Mouse (Mus musculus) forebrain, embryonic 15.5 days (tissue): ENCODE measurements at regions not wholly inside any gene's neighbourhood (a gene's known extent, or its start where the extent isn't known, plus 50 kb on each side); places are given as distances from the start of the nearest gene placed in this dataset.

Experiments used
- ATAC-seq: fragments of 200-750 bp; cut with Nextera tagmentation; replicated peaks from 2 replicates; pipeline ENCODE4 v1.8.0; 2017; ENCODE audit warnings: mild to moderate bottlenecking, moderate TSS enrichment, moderate library complexity
- H3K27ac ChIP-seq: fragments of 300-500 bp; sonication (generic); replicated peaks from 2 replicates; pipeline ENCODE4 v1.5.1; 2015; ENCODE audit warnings: mild to moderate bottlenecking, inconsistent platforms
- H3K27me3 ChIP-seq: fragments of 300-500 bp; sonication (generic); 2 replicates; pipeline ENCODE4 v1.6.1; 2015; ENCODE audit warnings: inconsistent platforms
- H3K36me3 ChIP-seq: fragments of 300-500 bp; sonication (generic); 2 replicates; pipeline ENCODE4 v1.6.1; 2015; ENCODE audit warnings: mild to moderate bottlenecking, inconsistent platforms
- H3K4me1 ChIP-seq: fragments of 300-500 bp; sonication (generic); 2 replicates; pipeline ENCODE4 v1.6.1; 2015; ENCODE audit warnings: inconsistent platforms
- H3K4me2 ChIP-seq: fragments of 300-500 bp; sonication (generic); replicated peaks from 2 replicates; pipeline ENCODE4 v1.6.1; 2015; ENCODE audit warnings: mild to moderate bottlenecking, inconsistent platforms
- H3K4me3 ChIP-seq: fragments of 300-500 bp; sonication (generic); 2 replicates; pipeline ENCODE4 v1.5.1; 2015; ENCODE audit warnings: mild to moderate bottlenecking, inconsistent platforms
- H3K9ac ChIP-seq: fragments of 300-500 bp; sonication (generic); replicated peaks from 2 replicates; pipeline ENCODE4 v1.6.1; 2015; ENCODE audit warnings: mild to moderate bottlenecking, inconsistent platforms
- H3K9me3 ChIP-seq: fragments of 300-500 bp; sonication (generic); 2 replicates; pipeline ENCODE4 v1.6.1; 2016; ENCODE audit warnings: inconsistent platforms
- WGBS: fragments of 180-500 bp; shearing (Covaris S2); methylation state at CpG from one replicate; pipeline ENCODE4 v1.1.7; 2015; ENCODE audit warnings: mixed read lengths; 5-methylcytosine and 5-hydroxymethylcytosine counted together

DNA sequence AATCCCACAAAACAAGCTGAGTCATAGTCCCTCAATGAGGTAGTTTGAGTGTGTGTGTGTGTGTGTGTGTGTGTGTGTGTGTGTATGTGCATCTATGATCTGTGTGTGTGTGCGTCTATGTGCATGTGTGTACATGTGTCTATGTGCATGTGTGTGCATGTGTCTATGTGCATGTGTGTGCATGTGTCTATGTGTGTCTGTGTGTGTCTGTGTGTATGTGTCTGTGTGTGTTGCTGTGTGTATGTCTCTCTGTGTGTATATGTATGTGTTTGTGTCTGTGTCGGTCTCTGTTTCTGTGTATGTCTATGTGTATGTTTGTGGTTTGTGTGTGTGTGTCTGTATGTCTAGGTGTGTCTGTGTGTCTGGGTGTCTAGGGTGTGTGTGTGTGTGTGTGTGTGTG lies 309.1 kb upstream of the Brinp3 start:
- H3K36me3 ChIP-seq = no peaks in the 10 kb centered on the region
- no peak overlapping the region for H3K4me2 ChIP-seq
- no peak overlapping the region for H3K9ac ChIP-seq
- ATAC-seq = no peak
- H3K9me3 ChIP-seq = no peaks in the 10 kb centered on the region
- H3K27me3 ChIP-seq = no peaks in the 10 kb centered on the region
- H3K4me3 ChIP-seq = no peak overlapping the region
- 100% methylated on average over 2 of the region's 2 CpGs for WGBS
- H3K27ac ChIP-seq = no peak overlapping the region
- H3K4me1 ChIP-seq = no peaks in the 10 kb centered on the region

DNA sequence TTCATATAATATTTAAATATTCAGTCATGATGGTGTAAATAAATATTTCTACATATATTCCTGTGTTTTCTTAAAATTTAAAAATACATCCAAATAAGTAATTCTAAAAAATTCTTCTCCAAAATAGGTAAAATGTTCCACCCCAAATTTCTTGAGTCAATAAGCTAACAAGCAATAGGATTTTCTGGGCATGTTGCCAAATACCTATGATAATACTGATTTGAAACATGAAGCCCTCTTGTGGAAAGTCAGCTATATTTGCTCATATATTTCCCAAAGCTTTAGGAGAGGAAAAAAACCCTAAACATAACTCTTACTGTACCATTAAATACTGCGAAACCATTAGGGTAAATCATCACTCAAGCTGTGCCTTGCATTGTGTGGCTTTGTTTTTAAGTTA lies 282.9 kb upstream of the Brinp3 start:
- Histone ChIP-seq H3K4me2 (no peak overlapping the region), H3K4me3 (no peak overlapping the region), H3K27me3 (no peaks in the 10 kb centered on the region), H3K9ac (no peak overlapping the region), H3K4me1 (no peaks in the 10 kb centered on the region), H3K27ac (no peak overlapping the region), H3K9me3 (no peaks in the 10 kb centered on the region), H3K36me3 (no peaks in the 10 kb centered on the region)
- ATAC-seq = no peak
- WGBS = 89% methylated on average over 1 of the region's 1 CpGs

DNA sequence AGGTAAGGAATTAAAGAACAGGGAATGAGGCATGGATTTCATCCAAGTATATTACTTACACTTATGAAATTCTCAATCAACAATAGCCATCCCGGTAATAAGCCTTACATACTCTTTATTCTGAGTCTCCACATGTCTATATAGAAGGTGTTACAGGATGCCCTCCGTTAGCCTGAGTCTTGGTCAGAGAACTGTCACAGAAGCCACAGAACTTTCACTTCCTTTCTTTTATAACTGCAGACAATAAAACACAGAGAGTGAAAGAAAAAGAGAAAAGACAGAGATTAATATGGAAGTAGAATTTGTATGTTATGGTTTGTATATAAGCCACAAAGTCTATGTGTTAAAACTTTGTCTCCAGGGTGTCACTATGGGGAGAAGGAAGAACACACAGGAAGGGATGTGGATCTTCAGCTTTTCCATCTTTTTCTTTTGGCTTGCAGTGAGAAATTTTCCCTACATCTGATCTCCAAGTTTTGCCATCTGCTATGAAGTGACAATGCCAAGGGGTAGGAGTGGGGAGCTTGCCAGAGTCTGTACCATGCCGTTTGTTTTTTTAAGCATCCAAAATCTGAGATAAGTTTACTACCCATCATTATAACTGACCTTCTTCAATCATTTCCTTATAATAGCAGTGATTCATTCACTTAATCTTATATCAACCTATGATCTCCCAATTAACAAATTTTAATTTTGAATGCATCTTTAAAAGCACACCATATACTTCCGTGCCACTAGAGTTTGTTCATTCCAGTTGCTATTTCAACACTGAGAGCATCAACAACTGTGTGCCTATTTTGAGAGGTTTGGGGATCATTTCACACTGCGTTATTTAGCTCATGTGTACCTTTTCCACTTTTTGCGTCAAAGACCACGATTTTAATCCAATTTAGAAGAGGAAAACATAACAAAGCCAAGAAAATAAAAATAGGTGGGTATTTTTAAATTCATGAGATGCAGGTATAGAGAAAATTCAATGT lies 262.8 kb upstream of the Brinp3 start:
- ATAC-seq = peak; percentile 53; the same call in 1 of the 2 replicates
- H3K36me3 ChIP-seq = no peaks in the 10 kb centered on the region
- H3K27ac ChIP-seq = no peak overlapping the region
- no peaks in the 10 kb centered on the region for H3K4me1 ChIP-seq
- H3K9me3 ChIP-seq = no peaks in the 10 kb centered on the region
- no peak overlapping the region for H3K9ac ChIP-seq
- H3K4me3 ChIP-seq = no peak overlapping the region
- no peaks in the 10 kb centered on the region for H3K27me3 ChIP-seq
- WGBS = 74% methylated on average over 7 of the region's 7 CpGs
- H3K4me2 ChIP-seq = no peak overlapping the region

DNA sequence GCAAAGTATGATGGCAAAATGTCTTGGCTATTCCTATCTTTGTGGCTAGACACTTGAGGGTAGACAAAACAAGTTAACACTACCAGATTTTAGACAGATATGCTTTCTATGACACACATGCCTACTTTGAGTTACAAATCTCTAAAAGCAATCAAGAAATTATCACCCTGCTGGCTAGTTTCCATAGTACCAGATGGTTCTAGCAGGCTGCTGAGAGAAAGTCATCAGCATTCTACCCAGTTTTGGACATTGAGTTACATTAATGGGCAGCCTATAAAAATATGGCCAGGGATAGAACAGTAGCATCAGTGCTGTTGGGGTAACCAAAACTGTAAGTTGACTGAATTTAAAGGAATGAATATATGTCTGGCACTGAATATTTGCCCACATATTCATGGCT lies 234.2 kb upstream of the Brinp3 start:
- Histone ChIP-seq H3K4me2 (no peak overlapping the region), H3K36me3 (no peaks in the 10 kb centered on the region), H3K9ac (no peak overlapping the region), H3K4me1 (no peaks in the 10 kb centered on the region), H3K4me3 (no peak overlapping the region), H3K9me3 (no peaks in the 10 kb centered on the region), H3K27ac (no peak overlapping the region), H3K27me3 (no peaks in the 10 kb centered on the region)
- ATAC-seq = no peak

DNA sequence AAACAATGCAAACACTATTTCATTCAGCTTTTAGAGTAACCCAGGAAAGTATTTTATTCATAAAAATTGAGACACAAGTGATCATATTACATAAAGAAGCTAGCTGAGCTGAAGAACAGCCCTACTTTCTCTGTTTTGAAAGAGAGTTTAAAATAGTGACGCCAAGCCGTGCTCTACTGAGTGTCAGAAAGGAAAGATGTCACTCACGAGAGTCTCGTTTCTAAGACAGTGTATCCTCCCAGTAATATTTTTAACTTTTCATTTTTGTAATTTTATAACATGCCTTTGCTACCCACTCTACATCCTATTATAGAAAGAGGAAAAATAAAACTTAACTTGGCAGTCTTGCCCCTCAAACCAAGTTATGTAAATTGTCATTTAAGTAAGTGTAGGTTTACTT lies 195.5 kb upstream of the Brinp3 start:
- H3K9ac ChIP-seq = no peak overlapping the region
- no peaks in the 10 kb centered on the region for H3K4me1 ChIP-seq
- no peaks in the 10 kb centered on the region for H3K27me3 ChIP-seq
- no peak for ATAC-seq
- H3K4me2 ChIP-seq = no peak overlapping the region
- H3K9me3 ChIP-seq = no peaks in the 10 kb centered on the region
- no peak overlapping the region for H3K27ac ChIP-seq
- WGBS = 86% methylated on average over 4 of the region's 4 CpGs
- no peak overlapping the region for H3K4me3 ChIP-seq
- H3K36me3 ChIP-seq = no peaks in the 10 kb centered on the region

DNA sequence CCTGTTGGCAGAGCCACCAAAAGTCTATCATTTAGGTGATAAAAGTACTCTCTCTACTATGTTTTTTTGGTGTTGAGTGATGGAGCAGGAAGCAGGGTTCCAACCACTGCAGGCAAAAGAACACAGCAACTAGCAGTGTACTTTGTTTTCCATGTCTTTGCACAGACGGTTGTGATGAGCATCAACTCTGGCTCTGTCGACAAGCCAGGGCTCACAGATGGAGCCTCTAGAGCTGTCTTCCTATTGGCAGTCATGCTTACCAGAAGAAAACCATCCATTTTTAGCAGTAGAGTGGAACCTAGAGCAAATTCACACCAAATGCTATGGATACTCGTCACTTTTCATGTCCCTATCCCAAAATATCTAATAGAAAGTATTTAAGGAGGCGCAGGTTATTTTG lies 182.0 kb upstream of the Brinp3 start:
- H3K9me3 ChIP-seq = no peaks in the 10 kb centered on the region
- no peak overlapping the region for H3K4me2 ChIP-seq
- no peaks in the 10 kb centered on the region for H3K27me3 ChIP-seq
- no peak overlapping the region for H3K9ac ChIP-seq
- 86% methylated on average over 4 of the region's 4 CpGs for WGBS
- no peak overlapping the region for H3K27ac ChIP-seq
- ATAC-seq = no peak
- no peak overlapping the region for H3K4me3 ChIP-seq
- no peaks in the 10 kb centered on the region for H3K36me3 ChIP-seq
- H3K4me1 ChIP-seq = no peaks in the 10 kb centered on the region

DNA sequence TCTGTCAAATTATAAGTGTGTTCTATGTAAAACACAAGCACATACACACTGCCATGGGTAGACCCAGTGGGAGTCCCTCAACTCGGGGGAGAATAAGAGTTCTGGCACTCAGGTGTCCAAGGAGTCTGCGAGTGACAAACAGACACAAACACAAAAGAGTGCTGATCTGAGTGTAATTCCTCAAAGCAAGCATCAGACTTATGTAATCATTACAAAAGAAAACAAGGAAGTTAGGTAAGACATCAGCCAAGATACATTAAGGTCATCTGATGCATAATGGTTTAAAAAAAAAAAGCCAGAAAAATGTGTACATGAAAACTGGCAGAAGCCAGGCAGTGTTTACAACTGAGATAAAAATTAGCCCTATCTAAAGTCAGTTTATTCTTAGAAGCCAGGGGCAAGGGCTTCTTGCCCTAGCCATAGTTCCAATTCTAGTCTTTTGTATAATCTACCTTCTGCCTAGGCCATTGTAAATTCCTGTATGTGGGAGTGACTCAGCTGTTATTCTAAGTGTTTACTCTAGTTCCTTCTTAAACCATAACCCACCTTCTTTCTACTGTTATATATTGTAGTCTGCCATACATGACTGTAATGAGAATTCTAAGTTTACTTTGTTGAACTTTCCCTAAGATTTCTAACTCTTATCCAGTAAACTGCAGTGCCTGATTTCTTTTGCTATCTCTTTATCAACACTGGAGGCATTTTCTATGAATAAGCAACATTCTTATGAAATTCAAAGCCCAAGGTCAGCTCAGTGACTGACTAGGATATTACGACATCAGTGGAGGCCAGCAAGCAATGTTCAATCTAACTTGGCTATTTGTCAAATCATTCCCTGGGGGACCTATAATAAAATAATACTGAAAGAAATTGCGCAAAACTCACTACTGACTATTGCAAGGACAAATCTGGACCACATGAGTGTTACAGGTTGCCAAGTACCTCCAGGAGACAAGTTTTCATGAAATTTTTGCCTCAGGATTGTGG lies 178.1 kb upstream of the Brinp3 start:
- Histone ChIP-seq H3K4me2 (no peak overlapping the region), H3K27ac (no peak overlapping the region), H3K4me3 (no peak overlapping the region), H3K27me3 (no peaks in the 10 kb centered on the region), H3K4me1 (no peaks in the 10 kb centered on the region), H3K9me3 (no peaks in the 10 kb centered on the region), H3K36me3 (no peaks in the 10 kb centered on the region), H3K9ac (no peak overlapping the region)
- WGBS = 83% methylated on average over 4 of the region's 4 CpGs
- ATAC-seq = no peak

DNA sequence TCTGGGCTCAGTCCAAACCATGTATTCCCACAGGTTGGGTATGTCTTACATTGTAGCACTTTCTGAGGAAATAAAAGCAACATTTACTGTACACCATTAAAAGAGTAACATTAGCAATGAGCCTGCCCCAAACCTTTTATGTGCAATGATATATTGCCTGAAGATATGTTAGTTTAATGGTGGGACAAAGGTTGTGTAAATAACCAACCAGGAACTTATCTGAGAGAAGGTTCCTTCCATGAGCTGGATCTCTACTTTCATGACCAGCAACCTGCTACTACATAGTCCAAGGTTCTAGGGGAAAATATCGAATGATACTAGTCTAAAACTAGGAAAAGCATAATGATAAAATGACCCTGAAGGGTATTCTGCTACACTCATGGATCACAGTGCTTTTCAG lies 172.5 kb upstream of the Brinp3 start:
- Histone ChIP-seq H3K27ac (no peak overlapping the region), H3K9me3 (no peaks in the 10 kb centered on the region)
- 88% methylated on average over 1 of the region's 1 CpGs for WGBS

DNA sequence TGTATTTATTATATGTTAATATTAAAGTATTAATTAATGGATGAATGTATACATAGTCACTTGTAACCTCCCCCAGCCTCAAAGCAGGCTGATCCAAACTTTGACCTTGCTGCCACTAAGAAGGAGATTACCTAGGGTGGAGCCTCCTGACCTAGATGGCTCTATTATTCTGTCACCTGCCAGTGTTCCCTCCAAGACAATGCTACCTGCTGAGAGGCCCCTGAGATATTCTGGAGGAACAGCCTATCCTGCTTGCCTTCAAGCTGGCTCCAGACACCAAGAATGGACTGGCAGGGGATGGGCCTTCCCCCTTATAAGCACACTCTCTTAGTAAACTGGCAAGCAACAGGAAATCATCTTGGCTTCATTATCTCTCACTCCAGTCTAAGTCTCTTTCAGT lies 171.7 kb upstream of the Brinp3 start:
- ATAC-seq = no peak
- Histone ChIP-seq H3K4me1 (no peaks in the 10 kb centered on the region), H3K9me3 (no peaks in the 10 kb centered on the region), H3K9ac (no peak overlapping the region), H3K4me2 (no peak overlapping the region), H3K27ac (no peak overlapping the region), H3K4me3 (no peak overlapping the region), H3K27me3 (no peaks in the 10 kb centered on the region), H3K36me3 (no peaks in the 10 kb centered on the region)

More for the DNA sequence above, 172.5 kb upstream of the Brinp3 start:
- Histone ChIP-seq H3K36me3 (no peaks in the 10 kb centered on the region), H3K9ac (no peak overlapping the region), H3K4me3 (no peak overlapping the region), H3K27me3 (no peaks in the 10 kb centered on the region), H3K4me1 (no peaks in the 10 kb centered on the region), H3K4me2 (no peak overlapping the region)
- ATAC-seq = no peak

DNA sequence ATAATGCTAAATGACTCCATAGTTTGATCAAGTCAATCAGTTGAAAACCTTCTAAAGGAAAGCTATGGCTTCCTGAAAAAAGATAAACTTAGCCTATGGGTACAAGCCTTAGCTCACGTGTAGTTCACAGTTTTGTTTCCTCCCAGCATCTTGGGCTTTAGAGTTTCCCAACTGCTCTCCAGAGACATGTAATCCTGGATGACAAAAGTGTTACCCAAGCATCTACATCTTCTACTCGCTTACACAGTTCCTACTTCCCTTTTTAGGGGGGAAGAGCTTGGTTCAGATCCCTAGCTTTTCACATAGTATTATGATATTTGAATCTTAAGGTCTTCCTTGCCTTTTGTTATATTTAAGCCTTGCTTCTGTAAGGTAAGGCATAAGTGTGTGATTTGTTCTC lies 157.5 kb upstream of the Brinp3 start:
- no peaks in the 10 kb centered on the region for H3K4me1 ChIP-seq
- ATAC-seq = no peak
- no peaks in the 10 kb centered on the region for H3K36me3 ChIP-seq
- no peaks in the 10 kb centered on the region for H3K27me3 ChIP-seq
- H3K4me2 ChIP-seq = no peak overlapping the region
- 85% methylated on average over 2 of the region's 2 CpGs for WGBS
- no peak overlapping the region for H3K4me3 ChIP-seq
- H3K9ac ChIP-seq = no peak overlapping the region
- H3K27ac ChIP-seq = no peak overlapping the region
- no peaks in the 10 kb centered on the region for H3K9me3 ChIP-seq

DNA sequence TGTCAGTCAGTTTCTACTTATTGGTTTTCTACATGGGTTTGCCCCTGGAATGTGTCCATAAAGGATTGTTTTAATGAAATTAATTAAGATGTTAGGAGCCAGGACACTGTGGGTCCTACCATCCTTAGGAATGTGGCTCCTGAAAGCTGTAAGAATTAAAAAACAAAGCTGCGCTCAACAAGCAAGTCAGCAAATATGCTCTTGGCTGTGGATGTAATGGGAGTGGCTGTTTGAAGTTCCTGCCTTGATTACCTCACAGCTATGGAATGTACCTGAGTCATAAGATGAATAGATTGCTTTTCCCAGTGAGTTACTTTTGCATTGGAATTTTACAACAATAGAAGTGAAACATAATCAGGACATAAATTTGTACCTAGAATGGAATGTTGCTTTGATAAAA lies 137.6 kb upstream of the Brinp3 start:
- no peaks in the 10 kb centered on the region for H3K27me3 ChIP-seq
- H3K4me2 ChIP-seq = no peak overlapping the region
- no peaks in the 10 kb centered on the region for H3K9me3 ChIP-seq
- ATAC-seq = no peak
- WGBS = 83% methylated on average over 1 of the region's 1 CpGs
- no peaks in the 10 kb centered on the region for H3K36me3 ChIP-seq
- no peak overlapping the region for H3K27ac ChIP-seq
- no peak overlapping the region for H3K9ac ChIP-seq
- no peak overlapping the region for H3K4me3 ChIP-seq
- no peaks in the 10 kb centered on the region for H3K4me1 ChIP-seq

DNA sequence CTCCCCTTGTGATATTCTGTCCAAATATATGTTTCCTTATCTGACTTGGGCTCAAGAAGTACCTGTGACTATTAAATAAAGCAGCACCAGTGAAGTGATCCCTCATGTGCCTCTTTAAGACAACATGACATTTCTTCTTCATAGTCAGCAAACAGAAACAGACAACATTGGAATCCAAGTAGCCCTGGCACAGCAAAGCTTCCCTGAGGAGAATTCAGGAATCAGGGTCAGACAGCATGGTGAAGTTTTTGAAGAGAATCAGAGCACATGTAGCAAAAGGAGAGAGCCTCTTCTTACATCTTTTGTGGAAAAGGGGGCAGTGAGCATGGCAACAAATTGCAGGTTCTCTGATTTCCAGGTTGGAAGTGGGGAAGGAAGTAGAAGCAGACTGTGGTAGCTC lies 136.3 kb upstream of the Brinp3 start:
- ATAC-seq = no peak
- no peak overlapping the region for H3K9ac ChIP-seq
- H3K9me3 ChIP-seq = no peaks in the 10 kb centered on the region
- no peaks in the 10 kb centered on the region for H3K27me3 ChIP-seq
- no peak overlapping the region for H3K4me2 ChIP-seq
- H3K36me3 ChIP-seq = no peaks in the 10 kb centered on the region
- no peak overlapping the region for H3K4me3 ChIP-seq
- H3K4me1 ChIP-seq = no peaks in the 10 kb centered on the region
- H3K27ac ChIP-seq = no peak overlapping the region
